Mouse (Mus musculus): Measurements from ENCODE around the gene Ptgs1.

Gene Ptgs1

DNA sequence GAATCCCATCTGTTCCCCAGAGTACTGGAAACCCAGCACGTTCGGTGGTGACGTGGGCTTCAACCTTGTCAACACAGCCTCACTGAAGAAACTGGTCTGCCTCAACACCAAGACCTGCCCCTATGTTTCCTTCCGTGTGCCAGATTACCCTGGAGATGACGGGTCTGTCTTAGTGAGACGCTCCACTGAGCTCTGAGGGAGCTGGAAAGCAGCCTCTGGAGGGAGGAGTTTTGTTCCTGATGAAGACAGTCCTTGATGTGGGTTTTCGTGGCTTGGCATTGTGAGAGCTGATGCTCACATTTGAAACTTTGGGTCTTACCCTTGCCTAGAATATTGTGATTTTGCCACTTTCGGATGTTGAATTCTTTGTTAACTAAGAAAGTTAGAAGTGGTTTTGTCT, 20.9 kb downstream of the Ptgs1 start:
- DNase-seq (ENCODE audit: low read depth) = no peak

DNA sequence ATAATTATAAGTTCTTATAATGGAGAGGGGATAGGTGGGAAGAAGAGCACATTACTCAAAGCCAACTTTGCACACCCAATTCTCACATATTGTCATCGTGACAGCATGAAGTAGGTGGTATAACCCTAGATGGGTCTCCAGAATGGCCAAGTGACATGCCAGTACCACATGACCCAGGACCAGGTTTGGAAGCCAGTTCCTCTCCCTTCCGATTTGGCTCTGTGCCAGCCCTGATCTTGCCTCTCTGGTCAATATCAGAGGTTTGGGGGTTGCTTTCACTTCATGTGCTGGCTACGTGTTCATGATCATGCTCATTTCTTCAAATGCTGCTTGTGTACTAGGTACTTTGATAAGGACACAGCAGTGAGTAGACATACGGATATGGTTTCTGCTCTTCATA, 22.3 kb downstream of the Ptgs1 start:
- no peak for DNase-seq (ENCODE audit: low read depth)

DNA sequence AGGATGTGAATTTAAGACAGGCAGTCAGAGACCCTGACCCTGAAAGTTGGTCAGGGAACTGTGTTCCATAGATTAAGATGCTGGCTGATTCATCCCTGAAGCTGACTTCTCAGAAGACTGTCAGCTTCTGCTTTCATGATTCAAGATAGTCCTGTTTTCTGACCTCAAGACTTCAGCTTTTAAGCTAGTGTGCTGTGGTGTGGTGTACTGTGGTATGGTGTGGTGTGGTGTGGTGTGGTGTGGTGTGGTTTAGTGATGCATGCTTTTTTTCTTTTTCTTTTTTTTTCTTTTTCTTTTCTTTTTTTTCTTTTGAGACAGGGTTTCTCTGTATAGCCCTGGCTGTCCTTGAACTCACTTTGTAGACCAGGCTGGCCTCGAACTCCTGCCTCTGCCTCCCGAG, 24.2 kb downstream of the Ptgs1 start:
- no peak for DNase-seq (ENCODE audit: low read depth)

DNA sequence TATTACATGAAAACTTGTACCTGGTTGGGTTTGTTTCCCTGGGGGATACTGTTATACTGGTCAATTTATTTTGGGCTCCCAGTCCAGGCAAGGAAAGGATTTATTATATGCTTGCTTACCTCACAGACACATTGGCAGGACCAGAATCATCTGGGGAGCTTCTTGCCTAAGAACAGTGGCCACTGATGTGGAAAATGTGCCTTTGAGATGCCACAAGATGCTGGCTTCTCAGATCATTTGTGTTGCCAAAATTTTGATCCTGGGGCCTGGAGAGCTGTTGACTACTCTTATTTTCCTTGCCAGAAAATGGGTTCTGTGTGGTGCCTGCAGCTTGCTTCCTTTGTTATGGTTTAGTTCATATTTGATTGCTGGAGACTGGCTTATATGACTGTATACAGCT, 26.7 kb downstream of the Ptgs1 start:
- DNase-seq (ENCODE audit: low read depth) = no peak

DNA sequence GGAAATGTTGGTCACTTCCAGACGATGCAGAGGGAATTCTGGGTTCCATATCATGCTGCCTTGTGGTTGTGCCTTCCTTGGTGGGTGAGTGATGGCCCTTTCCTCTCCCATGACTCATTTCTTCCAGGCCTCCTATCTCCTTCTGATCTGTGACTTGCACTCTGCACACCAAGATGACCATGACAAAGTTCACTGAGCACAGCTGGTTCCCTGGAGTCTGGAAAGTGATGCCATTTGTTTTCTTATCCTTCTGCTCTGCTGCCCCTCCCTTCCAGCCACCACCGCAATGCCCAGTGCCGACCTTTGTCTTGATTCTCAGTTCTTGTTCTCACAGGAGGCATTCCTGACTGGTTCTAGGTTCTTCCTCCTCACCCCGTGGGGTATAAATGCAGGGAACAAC, 29.2 kb downstream of the Ptgs1 start:
- DNase-seq (ENCODE audit: low read depth) = no peak

DNA sequence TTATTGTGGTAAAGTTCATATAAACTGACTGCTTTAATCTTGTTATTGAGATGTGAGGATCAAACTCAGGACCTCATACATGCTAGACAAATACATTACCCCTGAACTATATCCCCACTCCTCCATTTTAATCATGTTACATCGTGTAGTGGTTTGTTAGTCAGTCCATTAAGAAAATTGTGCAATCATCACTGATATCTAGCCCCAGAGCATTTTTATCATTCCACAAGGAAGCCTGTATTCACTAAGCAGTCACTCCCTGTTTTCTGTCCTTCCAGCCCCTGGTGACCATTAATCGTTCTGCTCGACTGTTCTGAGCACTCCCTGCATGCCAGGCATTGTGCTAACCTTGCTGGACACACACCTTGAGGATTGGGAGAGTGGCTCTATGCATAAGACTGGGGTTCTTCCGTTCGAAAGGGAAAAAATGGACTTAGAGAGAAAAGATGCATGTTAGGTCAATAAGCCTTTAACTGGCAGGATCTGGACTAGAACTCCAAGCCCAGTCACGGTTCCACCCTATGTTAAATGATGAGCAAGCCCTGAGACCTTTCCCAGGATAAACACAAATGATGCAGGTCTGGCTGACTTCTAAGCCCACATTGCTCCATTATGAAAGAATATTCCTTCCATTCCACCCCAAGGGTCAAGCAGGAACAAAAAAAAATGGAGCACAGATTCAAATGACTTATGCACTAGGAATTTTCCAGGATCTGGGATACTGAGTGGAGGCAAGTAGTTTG, 29.7 kb downstream of the Ptgs1 start:
- DNase-seq (ENCODE audit: low read depth) = no peak

DNA sequence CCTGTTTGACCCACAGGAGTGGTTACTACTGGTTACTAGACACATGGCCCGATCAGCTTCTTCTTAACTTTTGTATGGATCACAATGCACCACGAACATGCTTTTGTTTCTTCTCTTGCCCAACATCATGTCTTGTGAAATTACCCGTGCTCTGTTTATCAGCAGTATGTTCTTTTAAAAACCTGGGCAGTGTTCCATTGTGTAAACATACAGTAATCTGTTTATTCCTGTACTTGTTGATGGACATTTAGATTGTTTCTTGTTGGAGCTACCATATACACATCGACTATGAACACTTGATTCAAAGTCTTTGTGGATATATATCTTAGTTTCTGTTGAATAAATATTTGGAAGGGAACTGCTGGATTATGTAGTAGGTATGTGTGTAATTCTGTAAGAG, 31.8 kb downstream of the Ptgs1 start:
- DNase-seq (ENCODE audit: low read depth) = no peak

DNA sequence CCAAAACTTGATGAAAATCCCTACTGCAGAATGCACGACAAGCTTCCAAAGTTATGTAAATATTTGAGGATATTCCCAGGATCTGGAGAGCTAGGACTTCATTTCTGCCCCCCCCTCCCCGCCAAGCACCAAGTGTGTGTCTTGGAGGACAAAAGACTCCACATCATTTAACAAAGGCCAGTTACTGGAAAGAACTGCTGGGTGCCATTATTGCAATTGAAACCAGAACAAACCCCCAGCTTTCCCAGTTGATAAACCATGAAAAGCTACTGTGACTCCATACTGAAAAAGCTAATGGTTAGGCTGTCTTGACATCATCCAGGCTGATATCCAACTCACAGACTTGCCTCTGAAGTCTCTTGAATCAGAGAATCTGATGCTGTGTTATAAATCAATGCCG, 39.2 kb downstream of the Ptgs1 start:
- DNase-seq (ENCODE audit: low read depth) = no peak

DNA sequence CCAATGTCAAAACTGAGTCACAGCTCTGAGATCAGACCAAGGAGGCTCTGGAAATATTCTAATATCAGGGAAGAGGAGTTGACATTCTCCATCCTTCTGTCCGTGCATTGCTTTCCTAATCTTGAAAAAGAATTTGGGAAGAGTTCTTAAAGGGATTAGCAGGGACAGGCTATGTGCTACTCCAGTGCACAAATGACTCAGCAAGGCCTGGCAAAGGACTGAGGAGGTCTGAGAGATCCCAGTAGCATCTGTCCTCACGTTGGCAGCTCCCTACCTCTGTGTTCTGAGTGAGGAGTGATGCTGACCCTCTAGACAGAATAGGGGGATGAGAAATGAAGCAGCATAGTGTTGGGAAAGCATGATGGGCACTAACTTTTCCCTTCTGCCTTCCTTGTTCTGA, 40.0 kb downstream of the Ptgs1 start:
- DNase-seq (ENCODE audit: low read depth) = no peak

DNA sequence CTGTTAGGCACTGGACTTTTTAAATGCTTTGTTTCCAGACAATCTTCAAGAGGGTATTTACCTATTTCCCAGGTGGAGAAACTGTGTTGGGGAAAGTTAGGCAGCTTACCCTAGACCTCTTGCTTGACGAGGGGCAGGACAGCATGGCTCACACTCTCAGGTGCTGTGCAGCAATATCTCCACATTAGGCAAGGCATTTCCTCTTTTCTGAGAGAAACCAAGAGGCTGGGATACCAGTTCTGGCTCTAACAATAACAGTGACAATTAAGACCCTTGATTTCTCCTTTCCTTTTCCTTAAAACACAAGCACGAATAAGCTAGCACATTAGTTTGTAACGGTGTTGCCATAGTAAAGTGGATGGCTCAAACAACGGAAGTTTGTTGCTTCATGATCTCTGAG, 40.9 kb downstream of the Ptgs1 start:
- no peak for DNase-seq (ENCODE audit: low read depth)

DNA sequence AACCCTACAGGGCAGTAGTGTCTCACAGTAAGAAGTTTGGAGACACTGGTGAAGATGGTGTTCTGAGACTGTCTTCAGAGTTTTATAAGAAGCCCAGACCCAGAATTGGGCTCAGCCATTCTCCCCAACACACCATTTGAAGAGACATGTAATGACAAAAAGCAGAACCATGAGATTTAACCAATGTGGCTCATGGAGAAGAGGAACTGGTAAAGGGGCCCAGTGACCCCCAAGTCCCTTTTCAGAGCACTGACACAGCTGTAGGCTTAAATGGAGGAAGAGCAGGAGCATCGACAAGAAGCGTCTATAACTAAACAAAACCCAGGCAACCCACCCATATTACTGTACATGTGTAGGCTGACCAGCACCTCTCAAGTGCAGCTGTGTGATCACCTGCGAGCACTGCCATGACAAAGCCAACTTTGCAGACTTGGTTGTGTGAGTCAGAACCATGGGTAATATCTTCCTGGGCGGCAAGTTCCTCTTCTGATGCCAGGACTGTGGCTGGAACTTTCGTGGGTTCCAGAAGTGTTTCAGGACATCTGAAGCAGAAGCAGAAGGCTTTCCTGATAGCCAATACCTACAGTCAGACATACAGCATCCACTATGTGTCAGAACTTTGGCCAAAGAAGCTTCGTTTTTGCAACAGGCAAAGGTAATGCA, 42.2 kb downstream of the Ptgs1 start:
- DNase-seq (ENCODE audit: low read depth) = no peak

DNA sequence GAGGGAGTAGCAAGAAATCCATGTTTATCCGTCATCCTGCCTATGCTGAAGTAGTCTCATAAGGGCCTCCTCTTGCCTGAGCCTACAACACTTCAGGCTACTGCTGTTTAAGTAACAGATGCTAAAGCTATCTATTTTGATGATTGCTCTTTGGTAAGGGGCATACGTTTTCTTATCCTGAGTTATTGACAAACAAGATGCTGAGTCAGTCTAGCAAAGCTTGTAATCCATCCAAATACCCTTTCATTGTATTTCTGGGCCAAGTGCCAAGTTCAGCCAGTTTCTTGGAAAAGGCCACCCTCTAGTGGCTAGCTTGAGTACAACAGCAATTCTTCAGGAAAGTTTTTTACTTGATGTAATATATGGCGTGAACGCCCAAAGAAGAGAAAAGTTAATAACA, 46.2 kb downstream of the Ptgs1 start:
- DNase-seq (ENCODE audit: low read depth) = peak; percentile 50

DNA sequence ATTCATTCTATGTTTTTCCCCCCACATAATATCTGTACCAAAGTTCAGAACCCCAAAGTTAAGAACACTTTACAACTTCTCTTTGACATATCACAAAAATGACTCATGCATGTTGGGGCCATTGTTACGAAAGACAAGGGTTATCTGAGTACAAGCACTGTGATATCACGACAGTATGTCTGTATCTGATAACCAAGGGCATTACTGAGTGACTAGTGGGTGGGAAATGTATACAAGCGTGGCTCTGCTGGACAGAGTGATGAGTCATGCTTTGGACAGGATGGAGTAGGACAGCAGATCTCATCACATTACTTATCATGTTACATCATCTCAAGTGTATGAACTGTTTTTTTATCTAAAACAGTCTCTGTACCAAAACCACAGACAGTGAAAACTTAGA, 48.5 kb downstream of the Ptgs1 start:
- no peak for DNase-seq (ENCODE audit: low read depth)

DNA sequence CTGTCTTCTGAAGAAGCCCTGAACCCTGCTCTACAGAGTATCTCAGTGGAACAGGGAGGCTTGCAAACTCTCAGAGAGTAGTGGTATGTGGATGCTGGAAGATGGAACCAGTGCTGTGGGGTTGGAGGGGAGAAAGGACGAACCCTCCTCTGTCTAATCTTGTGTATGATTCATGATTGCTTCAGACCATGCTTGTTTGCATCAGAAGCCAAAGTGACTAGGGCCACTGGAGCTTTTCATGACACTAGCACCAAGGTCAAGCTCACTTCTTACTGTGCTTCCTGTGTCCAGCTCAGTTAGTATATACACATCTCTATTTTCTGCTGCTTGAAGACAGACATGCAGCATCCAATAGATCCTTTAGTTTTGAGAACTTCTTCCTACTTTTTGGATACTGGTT, 50.9 kb downstream of the Ptgs1 start:
- DNase-seq (ENCODE audit: low read depth) = no peak

DNA sequence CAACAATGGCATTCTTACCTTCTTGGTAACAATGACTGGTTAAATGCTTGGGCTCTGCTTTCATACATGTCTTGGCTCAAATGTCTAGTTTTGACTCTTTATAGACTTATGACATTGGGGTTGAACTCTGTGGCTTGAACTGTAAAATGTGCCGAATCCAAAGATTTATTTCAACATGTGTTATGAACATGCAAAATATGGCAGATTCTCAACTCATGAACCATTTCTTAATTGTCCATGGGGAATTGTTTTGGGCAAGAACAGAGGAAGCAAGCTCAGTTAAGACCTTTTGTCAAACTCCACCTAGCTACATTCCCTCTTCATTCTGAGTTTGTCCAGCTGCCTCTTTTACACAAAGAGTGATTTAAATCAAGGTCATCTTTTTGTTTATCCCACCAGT, 52.1 kb downstream of the Ptgs1 start:
- no peak for DNase-seq (ENCODE audit: low read depth)

Data from fibroblast of lung, adult 2 months (primary cell).